Mouse (Mus musculus): ENCODE measurements at regions not wholly inside any gene's neighbourhood (a gene's known extent, or its start where the extent isn't known, plus 50 kb on each side); places are given as distances from the start of the nearest gene placed in this dataset.
"Not testable (repeated sequence)": the region's sequence is repeated elsewhere in the genome, so short reads cannot be mapped to it uniquely, and the experiment has no call there.

- DNase-seq = no peak
Observed at GRCm38 (mm10) chr10:15046285-15046684, 328.3 kb upstream of the Gje1 start.

GRCm38 (mm10) chr10:15037571-15037970 lies 319.6 kb upstream of the Gje1 start:
- no peak for DNase-seq

- no peak for DNase-seq
Observed at GRCm38 (mm10) chr10:15031517-15031916, 313.5 kb upstream of the Gje1 start.

GRCm38 (mm10) chr10:15029151-15029550 lies 311.1 kb upstream of the Gje1 start:
- no peak for DNase-seq

- DNase-seq = no peak
Observed at GRCm38 (mm10) chr10:15013919-15014318, 295.9 kb upstream of the Gje1 start.

- DNase-seq = no peak
Observed at GRCm38 (mm10) chr10:14996374-14996773, 278.4 kb upstream of the Gje1 start.

GRCm38 (mm10) chr10:14989601-14990140 lies 271.7 kb upstream of the Gje1 start:
- no peak for DNase-seq

- DNase-seq = not testable (repeated sequence)
Observed at GRCm38 (mm10) chr10:14986566-14986965, 268.6 kb upstream of the Gje1 start.

- DNase-seq = peak; percentile 66 to 78
Observed at GRCm38 (mm10) chr10:14978093-14978755, 260.2 kb upstream of the Gje1 start.

- no peak for DNase-seq
Observed at GRCm38 (mm10) chr10:14977268-14978000, 259.4 kb upstream of the Gje1 start.

GRCm38 (mm10) chr10:14969726-14970125 lies 251.7 kb upstream of the Gje1 start:
- DNase-seq = no peak

- no peak for DNase-seq
Observed at GRCm38 (mm10) chr10:14967645-14968044, 249.6 kb upstream of the Gje1 start.

GRCm38 (mm10) chr10:14966771-14967170 lies 248.8 kb upstream of the Gje1 start:
- not testable (repeated sequence) for DNase-seq

GRCm38 (mm10) chr10:14952899-14953478 lies 235.0 kb upstream of the Gje1 start:
- DNase-seq = no peak

GRCm38 (mm10) chr10:14941875-14942274 lies 223.9 kb upstream of the Gje1 start:
- no peak for DNase-seq

Data from kidney, postnatal 4 days (tissue).